Mouse (Mus musculus) CH12.LX (cell line): ENCODE results near the gene Cacna2d4. TPM values are rescaled to one million over a fixed set of nuclear protein-coding genes. Genes with fewer than 3 reads are reported as not detected.

Experiments used
- DNase-seq: peaks from one replicate; pipeline ENCODE4 v3.0.0-alpha.2; 2013; ENCODE audit errors: extremely low read depth
- H3K27ac ChIP-seq: 2 replicates; pipeline ENCODE4 v1.5.1; 2012; ENCODE audit warnings: low read depth, mild to moderate bottlenecking, control low read depth, moderate library complexity; ENCODE audit not compliant: insufficient read depth
- H3K27me3 ChIP-seq: replicated peaks from 2 replicates; pipeline ENCODE3; 2012; ENCODE audit warnings: inconsistent platforms
- H3K36me3 ChIP-seq, 2 experiments: replicated peaks in 1 of 2; 2 replicates each; pipeline versions ENCODE3 to v1.6.1; 2012; ENCODE audit warnings: inconsistent platforms in 1 of 2, low read length in 1 of 2, mild to moderate bottlenecking in 1 of 2, mixed read lengths in 1 of 2, moderate library complexity in 1 of 2; ENCODE audit not compliant: control insufficient read depth in 1 of 2, insufficient read depth in 1 of 2
- H3K4me1 ChIP-seq, 2 experiments: 2 replicates each; pipeline ENCODE4 v1.6.1; 2012; ENCODE audit warnings: inconsistent platforms in 1 of 2, moderate library complexity in 1 of 2; ENCODE audit not compliant: insufficient read depth in 2 of 2, control insufficient read depth in 1 of 2
- H3K4me2 ChIP-seq: 2 replicates; pipeline ENCODE4 v1.6.1; 2012; ENCODE audit warnings: low read depth, mild to moderate bottlenecking, control low read depth; ENCODE audit not compliant: poor library complexity, insufficient read depth, severe bottlenecking
- H3K4me3 ChIP-seq, 3 experiments: fragments of 150-350 bp in 1 of 3; sonication (generic) in 1 of 3; replicated peaks in 1 of 3; 2 replicates each; pipeline versions ENCODE3 to v1.5.1; 2011 to 2012; ENCODE audit warnings: low read depth in 2 of 3, low read length in 2 of 3, mild to moderate bottlenecking in 2 of 3, moderate library complexity in 2 of 3, control low read depth in 1 of 3, improper control_type of control experiment in 1 of 3, inconsistent platforms in 1 of 3, mixed read lengths in 1 of 3; ENCODE audit not compliant: poor library complexity in 1 of 3
- H3K79me2 ChIP-seq: replicated peaks from 2 replicates; pipeline ENCODE4 v1.6.1; 2012; ENCODE audit warnings: mild to moderate bottlenecking, moderate library complexity; ENCODE audit not compliant: control insufficient read depth, poor library complexity, insufficient read depth, severe bottlenecking; ENCODE audit errors: extremely low read depth
- H3K9ac ChIP-seq: 2 replicates; pipeline ENCODE4 v1.6.1; 2012; ENCODE audit warnings: low read depth, mild to moderate bottlenecking, control low read depth, moderate library complexity; ENCODE audit not compliant: insufficient read depth
- H3K9me3 ChIP-seq: replicated peaks from 2 replicates; pipeline ENCODE3; 2012; ENCODE audit warnings: low read length, inconsistent platforms, mixed read lengths
- BHLHE40 ChIP-seq: IDR thresholded peaks from 2 replicates; pipeline ENCODE4 v1.6.1; 2011; ENCODE audit warnings: mild to moderate bottlenecking, low read depth, low read length, improper control_type of control experiment
- CTCF ChIP-seq, 2 experiments: IDR thresholded peaks in 1 of 2; conservative IDR thresholded peaks in 1 of 2; 2 replicates each; pipeline ENCODE4 v1.5.1; 2011 to 2012; ENCODE audit warnings: low read depth in 2 of 2, low read length in 2 of 2, improper control_type of control experiment in 1 of 2, inconsistent platforms in 1 of 2, mild to moderate bottlenecking in 1 of 2, moderate library complexity in 1 of 2
- E2F4 ChIP-seq: IDR thresholded peaks from 2 replicates; pipeline ENCODE4 v1.6.1; 2011; ENCODE audit warnings: low read depth, low read length, improper control_type of control experiment; ENCODE audit not compliant: insufficient replicate concordance
- ELF1 ChIP-seq: IDR thresholded peaks from 2 replicates; pipeline ENCODE4 v1.6.1; 2014; ENCODE audit warnings: low read depth, mild to moderate bottlenecking, inconsistent platforms, low read length, improper control_type of control experiment
- ETS1 ChIP-seq: conservative IDR thresholded peaks from 2 replicates; pipeline ENCODE4 v1.6.1; 2012; ENCODE audit warnings: low read depth, mild to moderate bottlenecking, inconsistent platforms, low read length, improper control_type of control experiment, moderate library complexity
- GABPA ChIP-seq: IDR thresholded peaks from 2 replicates; pipeline ENCODE4 v1.6.1; 2012; ENCODE audit warnings: low read depth, low read length, improper control_type of control experiment, inconsistent platforms; ENCODE audit not compliant: insufficient replicate concordance
- JUN ChIP-seq: IDR thresholded peaks from 2 replicates; pipeline ENCODE4 v1.6.1; 2011; ENCODE audit warnings: low read depth, mild to moderate bottlenecking, low read length, improper control_type of control experiment, moderate library complexity; ENCODE audit not compliant: insufficient read depth
- JUND ChIP-seq: conservative IDR thresholded peaks from 2 replicates; pipeline ENCODE4 v1.6.1; 2011; ENCODE audit warnings: low read depth, low read length, improper control_type of control experiment
- KAT2A ChIP-seq: IDR thresholded peaks from 2 replicates; pipeline ENCODE4 v1.6.1; 2012; ENCODE audit warnings: low read length, improper control_type of control experiment, inconsistent platforms; ENCODE audit not compliant: insufficient replicate concordance
- MAFK ChIP-seq: IDR thresholded peaks from 2 replicates; pipeline ENCODE4 v1.6.1; 2011; ENCODE audit warnings: low read length, improper control_type of control experiment; ENCODE audit not compliant: insufficient replicate concordance
- MAX ChIP-seq: IDR thresholded peaks from 2 replicates; pipeline ENCODE4 v1.6.1; 2011; ENCODE audit warnings: low read length, improper control_type of control experiment
- MXI1 ChIP-seq: IDR thresholded peaks from 2 replicates; pipeline ENCODE4 v1.6.1; 2011; ENCODE audit warnings: mild to moderate bottlenecking, low read depth, low read length, improper control_type of control experiment
- NELFE ChIP-seq: IDR thresholded peaks from 2 replicates; pipeline ENCODE4 v1.6.1; 2011; ENCODE audit warnings: low read depth, low read length, improper control_type of control experiment
- NRF1 ChIP-seq: IDR thresholded peaks from 2 replicates; pipeline ENCODE4 v1.6.1; 2014; ENCODE audit warnings: low read depth, mild to moderate bottlenecking, inconsistent platforms, low read length, improper control_type of control experiment, moderate library complexity
- SIN3A ChIP-seq: IDR thresholded peaks from 2 replicates; pipeline ENCODE4 v1.6.1; 2012; ENCODE audit warnings: low read length, improper control_type of control experiment, inconsistent platforms
- SMC3 ChIP-seq: IDR thresholded peaks from 2 replicates; pipeline ENCODE4 v1.6.1; 2011; ENCODE audit warnings: low read depth, low read length, improper control_type of control experiment
- TBP ChIP-seq: conservative IDR thresholded peaks from 2 replicates; pipeline ENCODE4 v1.6.1; 2011; ENCODE audit warnings: low read depth, low read length, improper control_type of control experiment
- UBTF ChIP-seq: IDR thresholded peaks from 2 replicates; pipeline ENCODE4 v1.6.1; 2012; ENCODE audit warnings: low read depth, mild to moderate bottlenecking, inconsistent platforms, low read length, improper control_type of control experiment, moderate library complexity
- USF1 ChIP-seq: IDR thresholded peaks from 2 replicates; pipeline ENCODE4 v1.6.1; 2014; ENCODE audit warnings: low read depth, mild to moderate bottlenecking, inconsistent platforms, low read length, improper control_type of control experiment
- USF2 ChIP-seq: conservative IDR thresholded peaks from 2 replicates; pipeline ENCODE4 v1.6.1; 2011; ENCODE audit warnings: low read depth, low read length, improper control_type of control experiment
- ZC3H11A ChIP-seq: IDR thresholded peaks from 2 replicates; pipeline ENCODE4 v1.6.1; 2012; ENCODE audit warnings: low read depth, mild to moderate bottlenecking, inconsistent platforms, low read length, improper control_type of control experiment
- ZMIZ1 ChIP-seq: IDR thresholded peaks from 2 replicates; pipeline ENCODE4 v1.6.1; 2012; ENCODE audit warnings: low read depth, mild to moderate bottlenecking, inconsistent platforms, low read length, improper control_type of control experiment
- ZNF384 ChIP-seq: IDR thresholded peaks from 2 replicates; pipeline ENCODE4 v1.6.1; 2012; ENCODE audit warnings: low read depth, low read length, improper control_type of control experiment, inconsistent platforms
- dilution Hi-C: fragments of 300-500 bp; cut with MboI; formaldehyde crosslinking; loops from 2 replicates; pipeline ENCODE4 v1.14.3; 2020; ENCODE audit warnings: low sequenced_read_pairs; ENCODE audit not compliant: extremely low pct_unique_long_range_greater_than_20kb, extremely low pct_ligation_motif_present
- in situ Hi-C: fragments of 300-500 bp; cut with MboI; formaldehyde crosslinking; loops from 3 replicates; pipeline ENCODE4 v1.14.3; 2019; ENCODE audit warnings: low sequenced_read_pairs, low pct_ligation_motif_present, low pct_unique_long_range_greater_than_20kb, mixed read lengths
- polyA plus RNA-seq: library from polyadenylated mRNA; unstranded; fragments of >175 nt; gene quantifications from 2 replicates; pipeline ENCODE4 v1.2.1, GENCODE M21; 2012; ENCODE audit warnings: low read depth; ENCODE audit not compliant: insufficient read length
- total RNA-seq, 2 experiments: library from RNA; depleted of rRNA; stranded (reverse); fragments of 300-350 nt in 1 of 2; fragments of >200 nt in 1 of 2; gene quantifications; 2 replicates each; pipeline ENCODE4 v1.2.3; 2012 to 2014

Cacna2d4 gene
- total and polyA plus RNA-seq, 3 experiments, result 0.08 to 0.64 (median 0.44) TPM

DNA sequence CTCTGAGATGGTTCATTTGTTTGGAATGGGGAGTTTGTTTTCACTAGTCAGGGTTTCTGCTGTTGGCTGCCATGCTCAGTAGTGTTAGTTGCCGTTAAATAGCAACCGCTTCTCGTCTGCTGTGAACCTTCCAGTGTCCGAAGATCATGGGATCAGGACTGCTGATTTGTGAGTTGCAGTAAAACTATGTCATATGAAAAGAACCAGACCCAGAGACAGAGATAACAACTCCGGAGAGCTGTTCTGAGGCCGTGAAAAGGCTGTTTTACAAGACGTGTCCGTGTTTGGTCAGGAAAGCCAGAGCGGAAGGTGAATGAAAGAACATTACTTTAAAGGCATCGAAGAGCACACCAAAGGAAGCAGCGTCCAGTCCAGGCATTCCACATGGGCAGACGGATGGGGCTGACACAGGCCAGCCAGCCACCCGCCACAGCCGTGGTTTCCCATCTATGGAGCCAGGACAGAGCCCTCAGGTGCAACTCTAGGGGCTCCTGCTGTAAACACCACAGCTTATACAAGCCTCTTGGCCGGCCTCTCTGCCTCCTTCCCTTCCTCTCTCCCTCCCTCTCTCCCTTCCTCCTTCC lies 42.7 kb upstream of the Cacna2d4 start:
- H3K27me3 ChIP-seq, result no peaks in the 10 kb centered on the region
- no peak overlapping the region for H3K9ac ChIP-seq
- no peaks in the 10 kb centered on the region for H3K4me1 ChIP-seq
- H3K4me3 ChIP-seq, result no peak overlapping the region
- TF ChIP-seq JUN (no peak), SIN3A (no peak), UBTF (no peak), TBP (no peak), USF2 (no peak), ZNF384 (no peak), ELF1 (no peak), JUND (no peak), KAT2A (no peak), MAFK (no peak), SMC3 (no peak), MAX (no peak)
- no peak overlapping the region for H3K4me2 ChIP-seq
- H3K79me2 ChIP-seq, result no peaks in the 10 kb centered on the region
- H3K9me3 ChIP-seq, result no peaks in the 10 kb centered on the region
- no peak for DNase-seq
- dilution Hi-C loops (no loop called here), in situ Hi-C loops (no loop called here)
- H3K36me3 ChIP-seq, result peaks cover 6 to 20% of the 10 kb centered on the region in 2 experiments
- no peak overlapping the region for H3K27ac ChIP-seq

- in situ Hi-C loops, result no loop called here
- no peak for DNase-seq
- no peak for TF ChIP-seq USF1
- no peak for TF ChIP-seq NRF1
- TF ChIP-seq NELFE, result no peak
- TF ChIP-seq BHLHE40, result no peak
- no peak for TF ChIP-seq MXI1
- TF ChIP-seq SMC3, result no peak
- no peak for TF ChIP-seq GABPA
- no peak for TF ChIP-seq E2F4
- no peak for TF ChIP-seq ZMIZ1
- TF ChIP-seq CTCF (conservative IDR thresholded peaks at IDR 0.05 in 1 of 2, IDR thresholded peaks at IDR 0.05 in 1 of 2; ENCODE audit: low read depth in 2 of 2, low read length in 2 of 2), result no peak
- no peak for TF ChIP-seq ZC3H11A
- no peak for TF ChIP-seq ETS1
- TF ChIP-seq MAX, result no peak
- TF ChIP-seq ELF1, result no peak
- no peak overlapping the region for H3K27ac ChIP-seq
- H3K4me3 ChIP-seq, result no peak overlapping the region
- no peaks in the 10 kb centered on the region for H3K27me3 ChIP-seq
- dilution Hi-C loops, result no loop called here
- peaks cover 6 to 20% of the 10 kb centered on the region in 2 experiments for H3K36me3 ChIP-seq
- H3K9me3 ChIP-seq, result no peaks in the 10 kb centered on the region
- H3K79me2 ChIP-seq, result no peaks in the 10 kb centered on the region
- H3K4me1 ChIP-seq, result no peaks in the 10 kb centered on the region
- H3K9ac ChIP-seq, result no peak overlapping the region
- H3K4me2 ChIP-seq, result no peak overlapping the region
These were observed 42.2 kb upstream of the Cacna2d4 start for GRCm38 (mm10) chr6:119194161-119194560.
